Mouse (Mus musculus): ENCODE results near the gene Tmem169. TPM values are rescaled to one million over a fixed set of nuclear protein-coding genes. Genes with fewer than 3 reads are reported as not detected.
"Not testable (repeated sequence)": the region's sequence is repeated elsewhere in the genome, so short reads cannot be mapped to it uniquely, and the experiment has no call there.

Gene Tmem169
- 0.71 and 1.1 TPM in 2 replicates for total RNA-seq (2021)
- long read RNA-seq, partial matches to known transcripts = 0 of 2 reads
- long read RNA-seq, other reads (novel, unspliced or antisense) = 1 of 2 reads

- peak; percentile 95 for DNase-seq
Observed at GRCm38 (mm10) chr1:72283992-72284485, at the start of gene Tmem169, which contains the start of gene Pecr. TSS of gene Tmem169 (plus strand) at chr1:72284369. TSS of gene Pecr (minus strand) at chr1:72284314.

GRCm38 (mm10) chr1:72236363-72237006 lies 47.7 kb upstream of the Tmem169 start:
- DNase-seq = peak; percentile 78

GRCm38 (mm10) chr1:72237007-72237775 lies 47.0 kb upstream of the Tmem169 start:
- no peak for DNase-seq

GRCm38 (mm10) chr1:72238016-72238580 lies 46.1 kb upstream of the Tmem169 start:
- DNase-seq = no peak

DNA sequence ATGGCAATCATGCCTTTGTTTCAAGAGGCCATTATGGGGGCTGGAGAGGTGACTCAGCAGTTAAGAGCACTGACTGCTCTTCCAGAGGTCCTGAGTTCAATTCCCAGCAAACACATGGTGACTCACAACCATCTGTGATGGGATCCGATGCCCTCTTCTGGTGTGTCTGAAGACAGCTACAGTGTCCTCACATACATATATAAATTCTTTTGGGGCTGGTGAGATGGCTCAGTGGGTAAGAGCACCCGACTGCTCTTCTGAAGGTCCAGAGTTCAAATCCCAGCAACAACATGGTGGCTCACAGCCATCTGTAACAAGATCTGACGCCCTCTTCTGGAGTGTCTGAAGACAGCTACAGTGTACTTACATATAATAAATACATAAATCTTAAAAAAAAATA lies 45.1 kb upstream of the Tmem169 start:
- not testable (repeated sequence) for DNase-seq

DNA sequence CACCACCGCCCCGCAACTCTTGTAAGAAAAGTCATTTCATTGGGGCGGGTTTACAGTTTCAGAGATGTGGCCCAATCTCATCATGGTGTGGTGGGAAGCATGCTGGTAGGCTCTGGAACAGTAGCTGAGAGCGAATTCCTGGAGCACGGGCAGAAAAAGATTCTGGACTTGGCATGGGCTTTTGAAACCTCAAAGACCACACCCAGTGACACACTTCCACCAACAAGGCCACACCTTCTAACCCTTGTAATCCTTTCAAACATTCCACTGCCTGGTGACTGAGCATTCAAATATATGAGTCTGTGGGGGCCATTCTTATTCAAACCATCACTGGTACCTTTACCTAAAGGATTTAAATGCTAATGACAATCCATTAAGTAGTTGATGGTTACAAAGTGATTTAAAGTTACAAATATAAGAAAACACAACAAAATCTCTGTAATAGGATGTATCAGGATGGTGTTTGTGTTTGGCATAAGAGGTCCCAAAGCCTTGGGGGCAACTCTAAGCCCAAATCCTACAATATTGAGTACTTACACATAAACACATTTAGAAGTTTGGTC lies 41.5 kb upstream of the Tmem169 start:
- no peak for DNase-seq

- DNase-seq = peak; percentile 97
Observed at GRCm38 (mm10) chr1:72243656-72244316, 40.4 kb upstream of the Tmem169 start.

- no peak for DNase-seq
Observed at GRCm38 (mm10) chr1:72244317-72245036, 39.7 kb upstream of the Tmem169 start.

- not testable (repeated sequence) for DNase-seq
Observed at GRCm38 (mm10) chr1:72248226-72248737, 35.9 kb upstream of the Tmem169 start.

DNA sequence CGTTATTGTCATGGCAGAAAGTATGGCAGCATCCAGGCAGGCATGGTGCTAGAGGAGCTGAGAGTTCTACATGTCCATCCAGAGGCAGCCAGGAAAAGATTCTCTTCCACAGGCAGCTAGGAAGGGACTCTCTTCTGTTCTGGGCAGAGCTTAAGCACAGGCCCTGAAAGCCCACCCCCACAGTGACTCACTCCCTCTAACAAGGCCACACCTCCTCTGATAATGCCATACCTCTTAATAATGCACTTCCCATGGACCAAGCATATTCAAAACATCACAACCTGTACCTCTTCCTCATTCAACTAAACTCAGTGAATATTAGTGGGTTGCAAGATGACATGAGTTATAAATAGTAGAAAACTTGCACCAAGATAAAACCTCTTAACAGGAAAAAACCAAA lies 32.4 kb upstream of the Tmem169 start:
- DNase-seq = no peak

- no peak for DNase-seq
Observed at GRCm38 (mm10) chr1:72253881-72254491, 30.2 kb upstream of the Tmem169 start.

- peak; percentile 92 for DNase-seq
Observed at GRCm38 (mm10) chr1:72254545-72255061, 29.6 kb upstream of the Tmem169 start.

- DNase-seq = peak; percentile 9
Observed at GRCm38 (mm10) chr1:72255062-72255853, 28.9 kb upstream of the Tmem169 start.

GRCm38 (mm10) chr1:72255854-72256175 lies 28.4 kb upstream of the Tmem169 start:
- DNase-seq = no peak

GRCm38 (mm10) chr1:72256381-72257256 lies 27.6 kb upstream of the Tmem169 start:
- DNase-seq = no peak

GRCm38 (mm10) chr1:72263099-72263498 lies 21.1 kb upstream of the Tmem169 start:
- DNase-seq = no peak

- DNase-seq = no peak
Observed at GRCm38 (mm10) chr1:72278085-72278484, 6.1 kb upstream of the Tmem169 start.

- DNase-seq = no peak
Observed at GRCm38 (mm10) chr1:72282604-72283003, 1.6 kb upstream of the Tmem169 start.

DNA sequence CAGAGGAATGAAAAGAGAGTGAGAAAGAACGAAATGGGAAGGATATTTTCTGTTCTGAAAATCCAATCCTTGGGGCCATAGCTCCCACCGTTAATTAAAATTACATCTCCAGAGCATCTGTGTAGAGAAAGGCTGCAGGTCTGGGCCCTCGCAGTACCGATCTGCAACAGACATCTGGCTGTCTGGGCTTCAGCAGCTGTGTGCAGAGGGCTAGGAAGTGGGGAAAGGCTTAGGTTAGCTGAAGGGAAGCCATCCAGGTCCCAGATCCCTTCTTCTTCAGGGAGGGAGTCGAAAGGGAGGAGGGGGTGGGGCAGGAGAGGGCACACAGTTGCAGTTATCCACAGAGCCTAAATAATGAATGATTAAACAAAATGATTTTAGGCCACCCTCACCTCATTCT lies 370 bp downstream of the Tmem169 start:
- DNase-seq = no peak
